Comparison of ENCODE assay signal across 1 mouse cellular context in genomic region chr1:72815616-72816015, GRCm38 (mm10).
A peak's percentile ranks its signal among the peaks of the same experiment; 100 is the strongest.
TF ChIP-seq lines count a peak whose summit lies in the region.

No protein-coding gene starts in this region.

TF ChIP-seq in CH12.LX, 34 proteins besides CTCF, POLR2A, EP300 and RAD21 (continued from another document):
- TF ChIP-seq ZC3H11A (IDR thresholded peaks at IDR 0.05; ENCODE audit: low read depth, low read length) (no peak), HCFC1 (IDR thresholded peaks at IDR 0.05; ENCODE audit: low read depth, low read length) (no peak), BHLHE40 (IDR thresholded peaks at IDR 0.05; ENCODE audit: low read depth, low read length) (no peak), POLR2AphosphoS2 (IDR thresholded peaks at IDR 0.05; ENCODE audit: low read depth, low read length) (no peak), UBTF (IDR thresholded peaks at IDR 0.05; ENCODE audit: low read depth, low read length) (peak; percentile 100), MEF2A (IDR thresholded peaks at IDR 0.05; ENCODE audit: borderline replicate concordance, low read depth, low read length) (no peak), MAFK (IDR thresholded peaks at IDR 0.05; ENCODE audit: insufficient replicate concordance, low read length) (no peak), ETS1 (conservative IDR thresholded peaks at IDR 0.05; ENCODE audit: low read depth, low read length) (no peak), ZKSCAN1 (IDR thresholded peaks at IDR 0.05; ENCODE audit: borderline replicate concordance, low read depth, low read length) (no peak), SIN3A (IDR thresholded peaks at IDR 0.05; ENCODE audit: low read length) (no peak), MYC (IDR thresholded peaks at IDR 0.05; ENCODE audit: low read depth, low read length) (no peak), TBP (conservative IDR thresholded peaks at IDR 0.05; ENCODE audit: low read depth, low read length) (peak; percentile 99), CHD2 (IDR thresholded peaks at IDR 0.05; ENCODE audit: low read length) (no peak), SMC3 (IDR thresholded peaks at IDR 0.05; ENCODE audit: low read depth, low read length) (no peak), JUN (IDR thresholded peaks at IDR 0.05; ENCODE audit: insufficient read depth, low read depth, low read length) (no peak)
